Mouse (Mus musculus): ENCODE results near the gene Lrrc43. TPM values are rescaled to one million over a fixed set of nuclear protein-coding genes. Genes with fewer than 3 reads are reported as not detected.

Gene Lrrc43
- polyA plus RNA-seq (2021; fragmentation: Nextera tagmentation) = 0.36 and 0.48 TPM in 2 replicates
- long read RNA-seq, experiment 1, partial matches to known transcripts = 0 of 1 reads
- long read RNA-seq, experiment 1, other reads (novel, unspliced or antisense) = 0 of 1 reads
- long read RNA-seq, experiment 2 = 0 reads

DNA sequence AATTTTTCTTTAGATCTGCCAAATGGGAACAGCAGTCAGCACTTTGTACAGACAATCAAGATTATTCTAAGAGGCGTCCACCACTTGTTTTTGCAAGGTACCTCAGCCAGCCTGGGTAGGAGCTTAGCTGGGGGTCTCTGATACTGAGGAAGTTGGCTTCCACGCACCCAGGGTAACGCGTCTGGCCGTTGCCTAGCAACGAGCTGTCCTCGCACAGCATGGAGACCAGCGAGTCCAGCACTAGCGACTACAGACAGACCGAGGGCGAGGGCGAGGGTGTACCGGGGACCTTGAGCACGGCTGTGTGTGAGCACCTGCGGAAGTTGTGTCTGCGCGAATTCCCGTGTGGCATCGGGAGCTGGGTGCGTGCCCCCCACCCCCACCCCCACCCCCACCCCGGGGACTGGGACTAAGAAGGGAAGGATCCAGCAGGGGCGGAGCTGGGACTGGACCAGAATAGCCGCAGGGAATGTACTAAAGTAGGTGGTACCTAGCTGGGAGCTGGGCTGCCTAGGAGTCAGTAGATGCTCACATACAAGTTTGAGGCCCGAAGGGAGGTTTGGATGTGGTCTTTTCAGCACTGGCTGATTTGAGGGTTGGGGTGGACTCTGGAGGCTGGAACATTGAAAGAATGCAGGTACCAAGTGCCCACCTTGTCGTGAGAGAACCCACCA is at the start of gene Lrrc43, which contains the start of gene Il31:
Lrrc43 (plus strand) TSS at position 194 of the 674 bp plus-strand sequence.
Il31 (minus strand) TSS at position 378 of the 674 bp plus-strand sequence.

DNA sequence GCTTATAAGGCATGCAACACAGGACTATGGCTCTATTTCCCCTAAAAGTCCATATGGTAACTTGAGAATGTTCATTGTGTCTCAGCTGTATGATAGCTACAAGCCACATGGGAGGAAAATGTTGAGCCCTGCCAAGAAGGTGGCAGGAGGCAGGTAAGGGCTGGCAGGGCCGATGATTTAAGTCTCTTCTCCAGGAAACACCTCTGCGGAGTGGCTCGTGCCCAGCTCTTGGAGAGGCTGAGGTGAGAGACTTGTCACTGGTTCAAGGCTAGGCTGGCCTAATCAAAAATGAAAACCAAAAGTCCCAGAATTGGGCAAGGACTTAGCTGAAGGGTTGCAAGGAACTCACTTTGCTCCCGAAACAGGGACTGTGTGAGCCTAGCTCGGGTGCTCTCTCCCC is 21.1 kb downstream of the Lrrc43 start, which contains the start of gene B3gnt4:
B3gnt4 (plus strand) TSS at position 301 of the 400 bp plus-strand sequence.

GRCm38 (mm10) chr5:123523692-123524392 is 34.7 kb downstream of the Lrrc43 start, which contains the start of gene Diablo:
TSS of gene Diablo (minus strand) at chr5:123524176.

DNA sequence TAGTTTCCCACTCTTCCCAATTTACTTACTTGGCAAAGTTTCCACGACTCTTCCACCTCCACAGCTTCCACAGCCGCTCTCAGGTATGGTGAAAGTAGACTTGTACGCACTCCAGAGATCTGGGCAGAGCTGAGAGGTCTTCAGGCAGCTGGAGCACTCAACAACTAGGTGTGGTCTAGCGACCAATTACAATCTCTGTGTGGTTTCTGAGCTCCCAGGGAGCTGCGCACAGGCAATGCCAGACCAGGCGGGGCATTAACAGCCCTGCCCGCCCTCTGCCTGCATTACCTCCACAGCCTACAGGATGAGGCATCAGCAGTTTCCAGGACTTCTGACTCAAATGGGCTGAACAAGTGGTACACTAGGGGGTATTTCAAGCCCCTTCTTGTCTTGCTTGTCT is 36.2 kb downstream of the Lrrc43 start, which contains the start of gene Gm49027:
Gm49027 (minus strand) TSS at position 208 of the 400 bp plus-strand sequence.

Other genes starting within 250 kb of the Lrrc43 start
- gene Wdr66, start 237.2 kb upstream of the Lrrc43 start, polyA plus RNA-seq (2021; fragmentation: Nextera tagmentation) = 0.49 and 0.95 TPM in 2 replicates
- 13.4 and 25.0 TPM in 2 replicates for gene Bcl7a, start 145.5 kb upstream of the Lrrc43 start, polyA plus RNA-seq (2021; fragmentation: Nextera tagmentation)
- 1.3 and 6.9 TPM in 2 replicates for gene Mlxip, start 94.5 kb upstream of the Lrrc43 start, polyA plus RNA-seq (2021; fragmentation: Nextera tagmentation)
- not detected in 2 replicates for gene Il31, start 184 bp downstream of the Lrrc43 start, polyA plus RNA-seq (2021; fragmentation: Nextera tagmentation)
- 1.5 TPM in 1 of 2 replicates, not detected in the other for gene B3gnt4, start 21.2 kb downstream of the Lrrc43 start, polyA plus RNA-seq (2021; fragmentation: Nextera tagmentation)
- gene Diablo, start 34.9 kb downstream of the Lrrc43 start, polyA plus RNA-seq (2021; fragmentation: Nextera tagmentation) = 51.9 and 56.0 TPM in 2 replicates
- 0.16 TPM in 1 of 2 replicates, not detected in the other for gene Gm49027, start 36.2 kb downstream of the Lrrc43 start, polyA plus RNA-seq (2021; fragmentation: Nextera tagmentation)
- gene Vps33a, start 83.7 kb downstream of the Lrrc43 start, polyA plus RNA-seq (2021; fragmentation: Nextera tagmentation) = 37.4 and 40.7 TPM in 2 replicates
- 32.8 and 39.0 TPM in 2 replicates for gene Clip1, start 195.3 kb downstream of the Lrrc43 start, polyA plus RNA-seq (2021; fragmentation: Nextera tagmentation)
- 16.1 and 16.9 TPM in 2 replicates for gene Zcchc8, start 231.8 kb downstream of the Lrrc43 start, polyA plus RNA-seq (2021; fragmentation: Nextera tagmentation)

All from left cerebral cortex, adult 6 months (tissue).